Mouse (Mus musculus) intestine, embryonic 15.5 days (tissue): ENCODE data around the gene Insr. TPM values are rescaled to one million over a fixed set of nuclear protein-coding genes. Genes with fewer than 3 reads are reported as not detected.

Source experiments
- ATAC-seq: fragments of 200-750 bp; cut with Nextera tagmentation; 2 replicates; pipeline ENCODE4 v1.8.0; 2017; ENCODE audit warnings: moderate TSS enrichment, moderate library complexity
- H3K27ac ChIP-seq: fragments of 300-500 bp; sonication (generic); 2 replicates; pipeline ENCODE4 v1.5.1; 2015; ENCODE audit warnings: mild to moderate bottlenecking, inconsistent platforms
- H3K27me3 ChIP-seq: fragments of 300-500 bp; sonication (generic); replicated peaks from 2 replicates; pipeline ENCODE4 v1.6.1; 2015; ENCODE audit warnings: inconsistent platforms
- H3K36me3 ChIP-seq: fragments of 300-500 bp; sonication (generic); 2 replicates; pipeline ENCODE4 v1.6.1; 2015; ENCODE audit warnings: inconsistent platforms
- H3K4me1 ChIP-seq: fragments of 300-500 bp; sonication (generic); replicated peaks from 2 replicates; pipeline ENCODE4 v1.6.1; 2015; ENCODE audit warnings: inconsistent platforms
- H3K4me2 ChIP-seq: fragments of 300-500 bp; sonication (generic); replicated peaks from 2 replicates; pipeline ENCODE4 v1.6.1; 2015; ENCODE audit warnings: mild to moderate bottlenecking, inconsistent platforms
- H3K4me3 ChIP-seq: fragments of 300-500 bp; sonication (generic); replicated peaks from 2 replicates; pipeline ENCODE4 v1.5.1; 2015; ENCODE audit warnings: inconsistent platforms
- H3K9ac ChIP-seq: fragments of 300-500 bp; sonication (generic); 2 replicates; pipeline ENCODE4 v1.6.1; 2015; ENCODE audit warnings: inconsistent platforms
- H3K9me3 ChIP-seq: fragments of 300-500 bp; sonication (generic); 2 replicates; pipeline ENCODE4 v1.6.1; 2016; ENCODE audit warnings: inconsistent platforms
- WGBS: fragments of 180-500 bp; shearing (Covaris S2); methylation state at CpG from one replicate; pipeline ENCODE4 v1.1.7; 2015; 5-methylcytosine and 5-hydroxymethylcytosine counted together
- polyA plus RNA-seq: library from polyadenylated mRNA; unstranded; fragments of >200 nt; fragmentation: Nextera tagmentation; extraction: Ambion mirVana; gene quantifications from 2 replicates; pipeline ENCODE4 v1.2.1, GENCODE M21; 2015

Gene Insr
- polyA plus RNA-seq, 1 experiment from 2014 or later = 31.8 TPM

DNA sequence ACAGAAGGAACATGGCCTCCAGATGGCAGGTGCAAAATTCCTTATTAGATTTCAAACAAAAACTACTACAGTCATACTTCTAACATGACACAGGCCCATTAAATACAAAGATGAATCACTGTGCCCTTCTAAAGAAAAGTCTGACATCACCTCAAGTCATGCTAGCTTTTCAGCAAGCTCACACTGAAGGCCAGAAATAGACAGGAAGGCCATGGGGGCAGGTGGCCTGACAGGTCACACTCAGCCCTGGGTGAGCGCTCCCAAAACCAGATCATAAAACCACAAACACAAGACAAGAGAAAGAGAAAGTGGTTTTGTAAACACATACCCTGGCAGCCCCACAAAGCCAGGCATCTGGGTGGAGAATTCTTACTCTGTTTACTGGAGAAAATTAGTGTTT lies 32.3 kb downstream of the Insr start:
- H3K9ac ChIP-seq = no peak overlapping the region
- no peak overlapping the region for H3K4me3 ChIP-seq
- H3K4me2 ChIP-seq = no peak overlapping the region
- WGBS = 85% methylated on average over 1 of the region's 1 CpGs
- H3K27me3 ChIP-seq = no peaks in the 10 kb centered on the region
- no peak overlapping the region for H3K27ac ChIP-seq
- ATAC-seq = no peak
- H3K36me3 ChIP-seq = no peaks in the 10 kb centered on the region
- no peaks in the 10 kb centered on the region for H3K9me3 ChIP-seq
- H3K4me1 ChIP-seq = no peaks in the 10 kb centered on the region

DNA sequence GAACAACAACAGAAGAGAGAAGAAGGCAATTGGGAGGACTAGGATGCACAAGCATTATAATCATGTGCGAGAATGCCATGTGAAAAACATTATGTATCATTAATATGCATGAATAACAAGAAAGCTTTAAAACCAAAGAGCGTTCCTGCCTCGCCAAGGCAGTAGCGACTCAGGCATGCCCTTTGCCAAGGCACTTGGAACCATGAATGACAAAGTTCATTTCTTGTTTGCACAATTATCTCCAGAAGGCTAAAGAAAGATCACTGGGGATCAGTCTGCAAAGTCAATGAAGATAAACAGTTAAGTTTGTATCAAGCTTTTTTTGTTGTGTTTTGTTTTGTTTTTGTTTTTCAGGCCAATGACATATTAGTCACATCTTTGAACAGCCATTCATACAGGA lies 36.2 kb downstream of the Insr start:
- no peaks in the 10 kb centered on the region for H3K9me3 ChIP-seq
- no peak overlapping the region for H3K4me3 ChIP-seq
- no peak for ATAC-seq
- H3K9ac ChIP-seq = no peak overlapping the region
- 86% methylated on average over 4 of the region's 4 CpGs for WGBS
- H3K4me2 ChIP-seq = no peak overlapping the region
- no peaks in the 10 kb centered on the region for H3K4me1 ChIP-seq
- H3K27me3 ChIP-seq = no peaks in the 10 kb centered on the region
- no peak overlapping the region for H3K27ac ChIP-seq
- H3K36me3 ChIP-seq = no peaks in the 10 kb centered on the region

DNA sequence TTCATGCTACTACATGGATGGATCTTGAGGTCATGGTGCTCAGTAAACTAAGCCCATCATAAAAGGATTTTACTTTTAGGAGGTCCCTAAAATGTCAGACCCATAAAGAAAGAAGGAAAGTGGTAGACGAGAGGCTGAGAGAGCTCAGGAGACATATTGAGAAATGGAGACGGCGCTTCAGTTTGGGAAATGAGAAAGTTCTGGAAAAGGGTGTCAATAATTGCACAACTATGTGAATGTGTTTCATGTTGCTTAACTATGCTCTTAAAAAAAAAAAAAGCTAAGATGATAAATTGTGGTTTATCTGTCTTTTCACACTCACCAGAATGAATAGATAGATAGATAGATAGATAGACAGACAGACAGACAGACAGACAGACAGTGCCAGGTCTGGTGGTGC lies 38.7 kb downstream of the Insr start:
- no peak overlapping the region for H3K27ac ChIP-seq
- H3K9ac ChIP-seq = no peak overlapping the region
- 0 out of 2 replicates have a peak, but pooled peaks cover 8% of the 10 kb centered on the region for H3K4me1 ChIP-seq
- no peaks in the 10 kb centered on the region for H3K36me3 ChIP-seq
- ATAC-seq = no peak
- H3K4me2 ChIP-seq = no peak overlapping the region
- no peaks in the 10 kb centered on the region for H3K27me3 ChIP-seq
- WGBS = 94% methylated on average over 3 of the region's 3 CpGs
- H3K4me3 ChIP-seq = no peak overlapping the region
- no peaks in the 10 kb centered on the region for H3K9me3 ChIP-seq

DNA sequence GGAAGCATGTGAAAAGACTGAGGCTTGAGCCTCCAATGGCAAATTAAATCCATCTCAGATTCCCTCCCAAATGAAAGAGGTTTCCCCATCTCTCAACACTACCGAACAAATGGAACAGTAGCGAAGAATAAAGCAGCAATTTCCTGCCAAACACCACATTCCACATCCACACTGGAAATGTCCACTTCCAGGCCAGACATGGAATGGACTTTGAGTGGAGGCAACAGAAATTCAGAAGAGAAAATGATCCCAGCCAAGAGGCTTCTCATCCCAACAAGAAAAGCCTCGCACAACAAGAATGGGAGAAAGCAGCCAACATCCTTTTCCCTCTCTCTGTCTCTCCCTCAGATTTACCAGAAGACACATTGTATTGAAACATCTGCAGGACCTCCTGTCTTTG lies 39.8 kb downstream of the Insr start:
- Histone ChIP-seq H3K4me2 (no peak overlapping the region), H3K27ac (no peak overlapping the region), H3K4me1 (0 out of 2 replicates have a peak, but pooled peaks cover 10% of the 10 kb centered on the region), H3K9me3 (no peaks in the 10 kb centered on the region), H3K4me3 (no peak overlapping the region), H3K9ac (no peak overlapping the region), H3K36me3 (no peaks in the 10 kb centered on the region), H3K27me3 (no peaks in the 10 kb centered on the region)
- 84% methylated on average over 3 of the region's 3 CpGs for WGBS
- ATAC-seq = no peak

DNA sequence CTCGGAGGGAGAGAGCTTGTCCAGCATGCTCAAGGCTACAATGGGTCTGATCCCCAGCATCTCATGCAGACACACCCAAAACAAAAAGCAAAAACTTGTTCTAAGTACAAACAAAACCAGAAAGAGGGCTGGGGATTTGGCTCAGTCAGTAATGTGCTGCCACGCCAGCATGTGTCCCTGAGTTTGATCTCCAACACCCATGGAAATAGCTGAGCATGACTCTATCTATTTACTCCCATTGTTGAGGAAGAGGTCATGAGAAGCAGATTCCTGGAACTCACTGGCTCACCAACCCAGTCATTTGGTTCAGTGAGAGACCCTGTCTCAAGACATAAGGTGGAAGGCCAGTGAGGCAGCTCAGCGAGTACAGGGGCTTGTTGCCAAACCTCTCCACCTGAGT lies 40.6 kb downstream of the Insr start:
- Histone ChIP-seq H3K4me2 (no peak overlapping the region), H3K27me3 (no peaks in the 10 kb centered on the region), H3K4me3 (no peak overlapping the region), H3K4me1 (peaks cover 14% of the 10 kb centered on the region; the same call in 1 of the 2 replicates), H3K27ac (no peak overlapping the region), H3K9ac (no peak overlapping the region), H3K36me3 (no peaks in the 10 kb centered on the region), H3K9me3 (no peaks in the 10 kb centered on the region)
- 86% methylated on average over 3 of the region's 3 CpGs for WGBS
- ATAC-seq = no peak

DNA sequence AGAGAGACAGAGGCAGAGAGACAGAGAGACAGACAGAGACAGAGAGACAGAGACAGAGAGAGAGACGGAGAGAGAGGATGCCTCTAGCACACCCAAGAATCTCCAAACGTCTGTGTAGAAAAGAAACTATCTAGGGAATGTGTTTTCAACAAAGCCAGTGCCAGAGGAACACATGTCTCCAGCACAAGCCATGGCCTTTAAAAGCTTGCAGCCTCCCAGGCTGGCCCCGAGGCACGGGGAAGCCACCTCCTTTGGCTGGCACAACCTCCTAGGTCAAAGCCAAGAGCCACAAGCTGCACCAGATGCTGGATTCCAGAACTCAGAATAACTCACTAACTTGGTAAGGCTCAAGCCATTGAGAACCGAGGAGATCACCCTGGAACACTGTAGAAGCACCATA lies 42.1 kb downstream of the Insr start:
- Histone ChIP-seq H3K4me1 (peaks cover 14% of the 10 kb centered on the region; the same call in 1 of the 2 replicates), H3K27me3 (no peaks in the 10 kb centered on the region), H3K4me2 (no peak overlapping the region), H3K27ac (no peak overlapping the region), H3K36me3 (no peaks in the 10 kb centered on the region), H3K9ac (no peak overlapping the region), H3K9me3 (no peaks in the 10 kb centered on the region), H3K4me3 (no peak overlapping the region)
- ATAC-seq = no peak
- WGBS = 57% methylated on average over 5 of the region's 5 CpGs

DNA sequence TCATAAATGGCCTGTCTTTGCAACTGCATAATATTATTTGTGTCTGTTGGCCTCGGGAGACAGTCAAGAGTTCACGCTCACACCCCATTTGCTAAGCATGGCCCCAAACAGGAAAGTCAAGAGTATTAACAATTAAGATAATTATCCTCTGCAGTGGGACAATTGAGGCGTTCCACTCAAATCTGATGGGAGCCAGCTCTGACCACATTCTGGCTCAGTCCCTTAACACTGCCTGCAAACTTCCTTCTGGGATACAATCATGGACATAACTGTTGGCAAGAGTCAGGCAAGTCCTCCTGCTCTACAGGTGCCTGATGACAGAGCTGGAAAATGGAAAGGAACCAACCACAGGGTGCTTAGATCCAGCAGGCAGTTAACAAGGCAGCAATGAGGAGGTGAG lies 43.1 kb downstream of the Insr start:
- Histone ChIP-seq H3K4me3 (no peak overlapping the region), H3K4me1 (peaks cover 14% of the 10 kb centered on the region; the same call in 1 of the 2 replicates), H3K4me2 (no peak overlapping the region), H3K36me3 (no peaks in the 10 kb centered on the region), H3K27me3 (no peaks in the 10 kb centered on the region), H3K27ac (no peak overlapping the region), H3K9me3 (no peaks in the 10 kb centered on the region), H3K9ac (no peak overlapping the region)
- ATAC-seq = no peak
- WGBS = 44% methylated on average over 3 of the region's 3 CpGs

DNA sequence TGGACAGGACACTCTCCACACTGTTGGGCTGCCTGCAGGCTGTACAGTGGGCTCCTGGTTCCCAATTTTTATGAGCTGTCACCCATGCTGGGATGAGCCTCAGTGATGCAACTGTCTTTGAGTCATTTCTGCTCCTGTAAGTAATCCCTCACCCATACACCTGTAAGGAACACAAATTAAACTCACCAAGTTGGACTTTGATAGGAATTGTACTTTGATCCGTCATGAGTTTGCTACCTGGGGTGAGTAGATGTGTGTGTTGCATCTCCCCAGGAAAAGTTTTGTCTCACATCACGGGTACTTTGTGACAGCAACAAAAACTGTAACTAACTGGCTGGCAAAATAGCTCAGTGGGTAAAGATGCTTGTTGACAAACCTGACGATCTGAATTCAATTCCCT lies 44.8 kb downstream of the Insr start:
- Histone ChIP-seq H3K9ac (no peak overlapping the region), H3K4me1 (peaks cover 17% of the 10 kb centered on the region; the same call in 1 of the 2 replicates), H3K9me3 (no peaks in the 10 kb centered on the region), H3K4me3 (no peak overlapping the region), H3K27me3 (no peaks in the 10 kb centered on the region), H3K4me2 (no peak overlapping the region), H3K36me3 (no peaks in the 10 kb centered on the region), H3K27ac (no peak overlapping the region)
- ATAC-seq = peak; percentile 82
- WGBS = 66% methylated on average over 3 of the region's 3 CpGs

DNA sequence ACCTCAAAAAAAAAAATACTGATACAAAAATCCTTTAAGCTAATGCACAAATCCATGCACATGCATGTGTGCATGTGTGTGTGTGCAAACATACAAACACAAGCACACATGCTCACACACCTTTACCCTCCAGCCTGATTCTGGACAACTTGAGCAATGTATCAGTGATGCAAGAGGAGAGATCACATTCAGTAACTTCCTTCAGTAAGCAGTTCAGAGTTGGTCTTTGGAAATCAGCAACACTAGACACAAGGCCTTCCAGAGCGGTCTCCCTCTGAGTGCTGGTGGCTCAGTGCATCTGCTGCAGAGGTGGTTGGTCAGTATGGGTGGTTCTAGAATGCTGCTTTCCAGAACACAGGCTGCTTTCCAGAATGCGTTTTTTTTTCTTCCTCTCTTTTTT lies 46.8 kb downstream of the Insr start:
- H3K9me3 ChIP-seq = no peaks in the 10 kb centered on the region
- no peak overlapping the region for H3K4me2 ChIP-seq
- no peak overlapping the region for H3K4me3 ChIP-seq
- ATAC-seq = no peak
- no peak overlapping the region for H3K27ac ChIP-seq
- peaks cover 13% of the 10 kb centered on the region; the same call in 1 of the 2 replicates for H3K4me1 ChIP-seq
- 75% methylated on average over 2 of the region's 2 CpGs for WGBS
- no peaks in the 10 kb centered on the region for H3K36me3 ChIP-seq
- H3K9ac ChIP-seq = no peak overlapping the region
- no peaks in the 10 kb centered on the region for H3K27me3 ChIP-seq

DNA sequence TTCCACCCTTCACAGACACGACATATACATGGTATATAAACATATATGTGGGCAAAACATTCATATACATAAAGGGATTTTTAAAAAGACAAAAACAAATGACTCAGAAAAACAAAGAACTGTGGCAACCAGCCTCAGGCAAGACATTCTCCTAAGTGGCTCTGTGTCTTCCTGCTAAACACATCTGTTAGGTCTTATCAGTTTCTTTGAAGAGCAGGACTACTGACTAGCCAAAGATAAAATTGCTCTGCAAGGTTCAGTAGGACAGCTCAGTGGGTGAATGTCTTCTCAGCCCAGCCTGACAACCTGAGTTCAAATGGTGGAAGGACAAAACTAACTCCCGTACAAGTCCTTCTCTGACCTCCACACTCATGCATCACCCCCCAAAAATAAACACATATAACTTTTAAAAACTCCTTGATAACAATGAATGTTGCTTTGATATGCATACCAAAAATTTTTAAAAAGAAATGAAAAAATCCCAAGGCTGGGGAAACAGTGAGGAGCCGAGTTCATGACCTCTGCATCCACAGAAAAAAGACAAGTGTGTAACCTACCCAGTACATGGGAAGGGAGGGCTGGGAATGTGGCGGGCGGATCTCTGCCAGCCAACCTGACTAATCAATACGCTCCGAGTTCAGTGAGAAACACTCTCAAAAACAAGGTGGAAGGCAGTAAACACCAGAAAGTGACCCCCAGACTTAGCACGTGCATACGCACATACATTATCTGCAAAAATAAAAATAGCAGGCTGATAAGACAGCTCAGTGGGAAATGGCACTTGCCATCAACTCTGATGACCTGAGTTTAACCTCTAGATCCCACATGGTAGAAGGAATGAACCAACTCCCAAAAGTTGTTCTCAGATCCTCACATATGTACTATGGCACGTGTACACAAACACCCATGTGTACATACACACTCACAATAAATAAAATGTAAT lies 49.0 kb downstream of the Insr start:
- H3K4me3 ChIP-seq = no peak overlapping the region
- no peak overlapping the region for H3K27ac ChIP-seq
- WGBS = 62% methylated on average over 10 of the region's 10 CpGs
- peaks cover 6% of the 10 kb centered on the region; the same call in 1 of the 2 replicates for H3K4me1 ChIP-seq
- H3K27me3 ChIP-seq = no peaks in the 10 kb centered on the region
- H3K36me3 ChIP-seq = no peaks in the 10 kb centered on the region
- ATAC-seq = no peak
- H3K9me3 ChIP-seq = no peaks in the 10 kb centered on the region
- H3K4me2 ChIP-seq = no peak overlapping the region
- H3K9ac ChIP-seq = no peak overlapping the region

DNA sequence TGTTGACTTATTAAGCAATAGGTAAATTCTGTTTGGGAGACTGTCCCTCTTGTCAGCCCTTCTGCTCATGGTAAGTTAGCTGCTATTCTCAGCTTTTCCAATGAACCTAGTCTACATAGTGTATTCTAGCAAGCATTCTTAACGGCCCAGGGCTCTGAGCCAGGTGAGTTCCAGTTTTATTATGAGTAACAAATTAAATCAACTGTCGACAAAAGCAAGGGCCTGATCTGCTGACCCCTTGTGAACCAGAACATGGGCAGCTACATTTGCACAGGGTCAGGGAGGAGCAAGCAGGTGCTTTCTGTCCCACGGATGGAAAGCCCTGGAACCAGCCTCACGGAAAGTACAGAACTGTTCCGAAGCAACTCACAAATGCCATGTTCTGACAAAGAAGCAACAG lies 52.0 kb downstream of the Insr start:
- no peak for ATAC-seq
- Histone ChIP-seq H3K27ac (no peak overlapping the region), H3K27me3 (no peaks in the 10 kb centered on the region), H3K36me3 (no peaks in the 10 kb centered on the region), H3K4me3 (no peak overlapping the region), H3K4me2 (no peak overlapping the region), H3K4me1 (0 out of 2 replicates have a peak, but pooled peaks cover 5% of the 10 kb centered on the region), H3K9me3 (no peaks in the 10 kb centered on the region), H3K9ac (no peak overlapping the region)
- WGBS = 72% methylated on average over 5 of the region's 5 CpGs

DNA sequence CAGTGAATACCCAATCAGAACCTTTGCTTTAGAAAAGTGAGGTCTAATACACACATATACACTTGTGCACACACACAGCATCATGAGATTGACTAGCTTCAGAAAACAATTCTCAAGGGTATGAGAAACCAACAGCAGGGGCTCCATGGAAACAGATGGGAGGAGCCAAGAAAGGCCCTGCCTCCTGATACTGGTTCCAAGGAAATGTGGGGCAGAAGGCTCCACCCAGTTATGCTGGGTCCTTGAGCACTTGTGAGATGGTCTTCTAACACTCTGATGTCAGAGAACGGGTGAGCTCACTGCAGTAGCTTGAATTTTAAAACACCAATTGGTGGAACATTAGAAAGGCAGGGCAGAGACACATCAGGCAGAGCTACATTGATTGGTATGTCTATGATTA lies 53.7 kb downstream of the Insr start:
- 82% methylated on average over 1 of the region's 1 CpGs for WGBS
- Histone ChIP-seq H3K4me1 (peaks cover 12% of the 10 kb centered on the region; the same call in 1 of the 2 replicates), H3K27ac (no peak overlapping the region), H3K4me2 (no peak overlapping the region), H3K9ac (no peak overlapping the region), H3K4me3 (no peak overlapping the region), H3K36me3 (no peaks in the 10 kb centered on the region), H3K27me3 (no peaks in the 10 kb centered on the region), H3K9me3 (no peaks in the 10 kb centered on the region)
- ATAC-seq = no peak

DNA sequence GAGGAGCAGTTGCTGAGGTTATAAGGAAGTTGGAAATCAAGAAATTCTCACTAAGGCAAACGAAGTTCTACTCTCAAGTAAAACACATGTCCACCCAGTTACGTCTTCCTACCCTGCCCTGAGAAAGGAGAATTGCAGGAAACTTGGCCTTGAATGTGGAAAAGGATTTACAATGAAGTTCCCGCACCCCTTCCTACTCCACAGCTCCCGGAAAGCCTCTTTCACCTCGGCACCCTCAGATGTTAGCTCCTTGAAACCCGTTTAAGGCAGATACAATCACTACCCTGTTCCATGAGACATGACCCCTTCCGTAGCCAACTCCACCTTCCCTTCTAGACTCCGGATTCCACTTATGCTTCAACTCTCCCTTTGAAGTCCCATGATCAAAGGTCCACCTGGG lies 54.2 kb downstream of the Insr start:
- no peak overlapping the region for H3K4me3 ChIP-seq
- H3K4me2 ChIP-seq = no peak overlapping the region
- no peaks in the 10 kb centered on the region for H3K36me3 ChIP-seq
- H3K9me3 ChIP-seq = no peaks in the 10 kb centered on the region
- H3K27ac ChIP-seq = 0 out of 2 replicates have a peak overlapping the region, but pooled peaks have one; percentile 19
- no peaks in the 10 kb centered on the region for H3K27me3 ChIP-seq
- no peak for ATAC-seq
- H3K4me1 ChIP-seq = peaks cover 12% of the 10 kb centered on the region; the same call in 1 of the 2 replicates
- 74% methylated on average over 8 of the region's 8 CpGs for WGBS
- H3K9ac ChIP-seq = no peak overlapping the region
